Mouse (Mus musculus) ES-Bruce4 (cell line): ENCODE data around the gene Hs2st1. TPM values are rescaled to one million over a fixed set of nuclear protein-coding genes. Genes with fewer than 3 reads are reported as not detected.

Source experiments
- H3K27ac ChIP-seq: 2 replicates; pipeline ENCODE4 v1.5.1; 2012; ENCODE audit warnings: low read length, inconsistent platforms; ENCODE audit not compliant: insufficient read depth
- H3K27me3 ChIP-seq: 2 replicates; pipeline ENCODE4 v1.6.1; 2012; ENCODE audit warnings: mild to moderate bottlenecking, low read length, inconsistent platforms; ENCODE audit not compliant: control insufficient read depth, poor library complexity, insufficient read depth, severe bottlenecking
- H3K36me3 ChIP-seq: 2 replicates; pipeline ENCODE4 v1.6.1; 2012; ENCODE audit warnings: inconsistent platforms, mild to moderate bottlenecking, low read length, moderate library complexity; ENCODE audit not compliant: control insufficient read depth, poor library complexity, insufficient read depth, severe bottlenecking
- H3K4me1 ChIP-seq: one replicate; pipeline ENCODE4 v1.8.1; 2011; ENCODE audit warnings: low read length; ENCODE audit not compliant: control insufficient read depth, insufficient read depth
- H3K4me3 ChIP-seq: 2 replicates; pipeline ENCODE4 v1.5.1; 2011; ENCODE audit warnings: low read depth, mild to moderate bottlenecking, low read length
- H3K9ac ChIP-seq: 2 replicates; pipeline ENCODE4 v1.6.1; 2012; ENCODE audit warnings: low read depth, mild to moderate bottlenecking, inconsistent platforms; ENCODE audit not compliant: poor library complexity, severe bottlenecking
- H3K9me3 ChIP-seq: replicated peaks from 2 replicates; pipeline ENCODE4 v1.6.1; 2012; ENCODE audit warnings: mild to moderate bottlenecking, low read length, inconsistent platforms; ENCODE audit not compliant: control insufficient read depth, poor library complexity, insufficient read depth, severe bottlenecking
- CTCF ChIP-seq: IDR thresholded peaks from one replicate; pipeline ENCODE4 v1.8.1; 2011; ENCODE audit warnings: low read depth, low read length
- EP300 ChIP-seq: IDR thresholded peaks from 2 replicates; pipeline ENCODE4 v1.6.1; 2011; ENCODE audit warnings: low read depth, low read length; ENCODE audit not compliant: insufficient read depth
- POLR2A ChIP-seq: IDR thresholded peaks from one replicate; pipeline ENCODE4 v1.8.1; 2011; ENCODE audit warnings: low read length; ENCODE audit not compliant: insufficient read depth
- polyA plus RNA-seq: library from polyadenylated mRNA; stranded (reverse); fragments of >200 nt; gene quantifications from 2 replicates; pipeline ENCODE4 v1.2.4, GENCODE M21; 2011; ENCODE audit warnings: low read depth; ENCODE audit not compliant: missing spikeins, insufficient read depth, insufficient read length

The Hs2st1 gene
- polyA plus RNA-seq, 1 experiment = 38.6 TPM

DNA sequence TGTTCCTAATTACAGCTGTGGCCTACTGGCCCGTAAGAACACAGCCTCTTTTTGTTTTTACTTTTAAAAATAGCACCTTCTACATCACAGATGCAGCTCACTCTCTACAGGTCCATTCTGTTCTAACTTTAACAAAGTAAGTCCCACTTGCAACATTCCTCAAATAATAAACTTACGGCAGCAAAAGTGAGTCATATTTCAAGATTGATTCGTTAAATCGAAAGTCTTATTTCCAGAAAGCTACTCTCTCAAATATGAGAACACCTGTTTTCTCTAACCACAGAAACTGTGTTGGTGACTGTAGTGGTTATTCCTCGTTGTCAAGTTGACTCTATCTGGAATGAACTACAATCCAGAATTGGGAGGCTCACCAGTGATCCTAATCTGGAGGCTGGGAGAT lies 94.1 kb downstream of the Hs2st1 start:
- Histone ChIP-seq H3K9me3 (no peaks in the 10 kb centered on the region), H3K27ac (no peak overlapping the region), H3K4me1 (peaks cover 2% of the 10 kb centered on the region), H3K36me3 (no peaks in the 10 kb centered on the region), H3K4me3 (no peak overlapping the region), H3K27me3 (no peaks in the 10 kb centered on the region), H3K9ac (no peak overlapping the region)
- TF ChIP-seq POLR2A (no peak), EP300 (no peak), CTCF (no peak)

DNA sequence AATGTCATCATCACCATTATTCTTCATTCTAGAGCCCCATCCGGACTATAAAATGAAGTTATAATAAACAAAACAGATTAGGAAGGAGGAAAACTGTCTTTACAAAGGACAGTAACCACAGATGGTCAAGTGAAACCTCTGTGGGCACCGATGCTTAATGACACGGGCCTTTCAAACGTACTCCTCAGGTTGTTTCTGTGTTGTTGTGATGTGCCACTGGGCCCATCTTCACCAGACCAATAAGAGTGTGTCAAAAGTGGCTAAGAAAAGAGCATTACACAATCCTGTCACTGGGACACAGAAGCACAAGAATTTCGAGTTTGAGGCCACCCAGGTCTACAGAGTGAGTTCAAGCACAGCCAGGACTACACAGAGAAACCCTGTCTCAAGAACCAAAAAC lies 95.3 kb downstream of the Hs2st1 start:
- peaks cover 3% of the 10 kb centered on the region for H3K4me1 ChIP-seq
- no peaks in the 10 kb centered on the region for H3K36me3 ChIP-seq
- H3K9ac ChIP-seq = no peak overlapping the region
- no peaks in the 10 kb centered on the region for H3K27me3 ChIP-seq
- no peaks in the 10 kb centered on the region for H3K9me3 ChIP-seq
- H3K27ac ChIP-seq = no peak overlapping the region
- H3K4me3 ChIP-seq = no peak overlapping the region
- TF ChIP-seq EP300 = no peak
- no peak for TF ChIP-seq POLR2A
- TF ChIP-seq CTCF = no peak

DNA sequence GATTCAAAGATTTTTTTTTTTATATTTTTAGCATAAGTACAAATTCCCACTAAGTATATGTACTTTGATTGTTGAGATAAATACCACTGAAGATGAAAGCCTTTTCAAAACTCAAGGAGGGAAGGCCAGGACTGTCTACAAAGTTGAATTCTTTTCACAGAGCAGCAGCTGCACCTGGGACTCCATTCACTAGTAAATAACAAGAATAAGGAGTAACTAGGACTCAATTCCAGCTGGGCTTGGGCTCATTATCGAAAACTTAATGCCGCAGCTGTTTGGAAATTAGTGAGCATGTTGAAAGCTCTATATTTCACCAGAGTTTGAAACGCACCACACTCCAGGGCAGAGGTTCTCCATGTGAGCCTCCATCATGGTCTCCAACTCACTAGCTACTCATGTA lies 98.0 kb downstream of the Hs2st1 start:
- peaks cover 3% of the 10 kb centered on the region for H3K4me1 ChIP-seq
- H3K27me3 ChIP-seq = no peaks in the 10 kb centered on the region
- no peaks in the 10 kb centered on the region for H3K36me3 ChIP-seq
- no peak overlapping the region for H3K4me3 ChIP-seq
- no peak overlapping the region for H3K9ac ChIP-seq
- H3K27ac ChIP-seq = no peak overlapping the region
- H3K9me3 ChIP-seq = no peaks in the 10 kb centered on the region
- TF ChIP-seq POLR2A (no peak), CTCF (no peak), EP300 (no peak)

- Histone ChIP-seq H3K4me3 (no peak overlapping the region), H3K36me3 (no peaks in the 10 kb centered on the region), H3K27me3 (no peaks in the 10 kb centered on the region), H3K9ac (no peak overlapping the region), H3K4me1 (peaks cover 3% of the 10 kb centered on the region), H3K27ac (no peak overlapping the region), H3K9me3 (no peaks in the 10 kb centered on the region)
- TF ChIP-seq EP300 = no peak
- no peak for TF ChIP-seq POLR2A
- TF ChIP-seq CTCF = no peak
These were observed 99.1 kb downstream of the Hs2st1 start for GRCm38 (mm10) chr3:144470901-144471300.

DNA sequence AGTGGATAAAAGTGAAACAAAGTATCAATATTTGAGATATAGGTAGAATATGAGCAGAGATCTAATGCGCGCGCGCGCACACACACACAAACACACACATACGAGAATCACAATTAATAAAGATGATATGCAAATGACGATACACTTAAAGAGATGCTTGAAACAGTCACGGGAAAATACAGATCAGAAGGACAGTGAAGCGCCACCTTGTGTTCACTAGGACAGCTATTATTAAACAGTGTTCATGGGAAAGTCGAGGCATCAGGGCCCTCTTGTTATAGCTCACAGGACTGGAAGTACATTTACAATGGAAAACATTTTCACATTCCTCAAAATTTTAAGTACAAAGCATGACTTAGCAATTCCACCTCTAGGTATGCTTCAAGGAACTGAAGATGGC lies 102.5 kb downstream of the Hs2st1 start:
- H3K27ac ChIP-seq = no peak overlapping the region
- H3K4me1 ChIP-seq = peaks cover 1% of the 10 kb centered on the region
- H3K4me3 ChIP-seq = no peak overlapping the region
- peaks cover 5% of the 10 kb centered on the region for H3K36me3 ChIP-seq
- no peaks in the 10 kb centered on the region for H3K27me3 ChIP-seq
- H3K9ac ChIP-seq = no peak overlapping the region
- no peaks in the 10 kb centered on the region for H3K9me3 ChIP-seq
- no peak for TF ChIP-seq CTCF
- no peak for TF ChIP-seq POLR2A
- TF ChIP-seq EP300 = no peak

GRCm38 (mm10) chr3:144466108-144466678 lies 103.8 kb downstream of the Hs2st1 start:
- Histone ChIP-seq H3K27me3 (no peaks in the 10 kb centered on the region), H3K9me3 (no peaks in the 10 kb centered on the region), H3K4me1 (peaks cover 1% of the 10 kb centered on the region), H3K36me3 (peaks cover 5% of the 10 kb centered on the region), H3K27ac (no peak overlapping the region), H3K9ac (no peak overlapping the region), H3K4me3 (no peak overlapping the region)
- TF ChIP-seq POLR2A (no peak), EP300 (no peak), CTCF (no peak)
